Mouse (Mus musculus) ES-Bruce4 (cell line): ENCODE measurements around the gene Mrgprx2. TPM values are rescaled to one million over a fixed set of nuclear protein-coding genes. Genes with fewer than 3 reads are reported as not detected.
"Not testable (repeated sequence)": the region's sequence is repeated elsewhere in the genome, so short reads cannot be mapped to it uniquely, and the experiment has no call there.

Experiments
- H3K27ac ChIP-seq: 2 replicates; pipeline ENCODE4 v1.5.1; 2012; ENCODE audit warnings: low read length, inconsistent platforms; ENCODE audit not compliant: insufficient read depth
- H3K27me3 ChIP-seq: 2 replicates; pipeline ENCODE4 v1.6.1; 2012; ENCODE audit warnings: mild to moderate bottlenecking, low read length, inconsistent platforms; ENCODE audit not compliant: control insufficient read depth, poor library complexity, insufficient read depth, severe bottlenecking
- H3K36me3 ChIP-seq: 2 replicates; pipeline ENCODE4 v1.6.1; 2012; ENCODE audit warnings: inconsistent platforms, mild to moderate bottlenecking, low read length, moderate library complexity; ENCODE audit not compliant: control insufficient read depth, poor library complexity, insufficient read depth, severe bottlenecking
- H3K4me1 ChIP-seq: one replicate; pipeline ENCODE4 v1.8.1; 2011; ENCODE audit warnings: low read length; ENCODE audit not compliant: control insufficient read depth, insufficient read depth
- H3K4me3 ChIP-seq: 2 replicates; pipeline ENCODE4 v1.5.1; 2011; ENCODE audit warnings: low read depth, mild to moderate bottlenecking, low read length
- H3K9ac ChIP-seq: 2 replicates; pipeline ENCODE4 v1.6.1; 2012; ENCODE audit warnings: low read depth, mild to moderate bottlenecking, inconsistent platforms; ENCODE audit not compliant: poor library complexity, severe bottlenecking
- H3K9me3 ChIP-seq: replicated peaks from 2 replicates; pipeline ENCODE4 v1.6.1; 2012; ENCODE audit warnings: mild to moderate bottlenecking, low read length, inconsistent platforms; ENCODE audit not compliant: control insufficient read depth, poor library complexity, insufficient read depth, severe bottlenecking
- CTCF ChIP-seq: IDR thresholded peaks from one replicate; pipeline ENCODE4 v1.8.1; 2011; ENCODE audit warnings: low read depth, low read length
- EP300 ChIP-seq: IDR thresholded peaks from 2 replicates; pipeline ENCODE4 v1.6.1; 2011; ENCODE audit warnings: low read depth, low read length; ENCODE audit not compliant: insufficient read depth
- POLR2A ChIP-seq: IDR thresholded peaks from one replicate; pipeline ENCODE4 v1.8.1; 2011; ENCODE audit warnings: low read length; ENCODE audit not compliant: insufficient read depth
- polyA plus RNA-seq: library from polyadenylated mRNA; stranded (reverse); fragments of >200 nt; gene quantifications from 2 replicates; pipeline ENCODE4 v1.2.4, GENCODE M21; 2011; ENCODE audit warnings: low read depth; ENCODE audit not compliant: missing spikeins, insufficient read depth, insufficient read length

Mrgprx2 gene
- polyA plus RNA-seq = not detected in 2 replicates

- Histone ChIP-seq H3K9ac (no peak within 1 kb of the TSS), H3K36me3 (no peaks in the 10 kb centered on the region), H3K4me1 (no peaks in the 10 kb centered on the region), H3K9me3 (no peaks in the 10 kb centered on the region), H3K27me3 (no peaks in the 10 kb centered on the region), H3K4me3 (no peak within 1 kb of the TSS), H3K27ac (no peak within 1 kb of the TSS)
- TF ChIP-seq CTCF (no peak), EP300 (no peak), POLR2A (no peak)
Observed at GRCm38 (mm10) chr7:48499221-48499620, at the start of gene Mrgprx2. Gene Mrgprx2 (minus strand): TSS chr7:48499321.

DNA sequence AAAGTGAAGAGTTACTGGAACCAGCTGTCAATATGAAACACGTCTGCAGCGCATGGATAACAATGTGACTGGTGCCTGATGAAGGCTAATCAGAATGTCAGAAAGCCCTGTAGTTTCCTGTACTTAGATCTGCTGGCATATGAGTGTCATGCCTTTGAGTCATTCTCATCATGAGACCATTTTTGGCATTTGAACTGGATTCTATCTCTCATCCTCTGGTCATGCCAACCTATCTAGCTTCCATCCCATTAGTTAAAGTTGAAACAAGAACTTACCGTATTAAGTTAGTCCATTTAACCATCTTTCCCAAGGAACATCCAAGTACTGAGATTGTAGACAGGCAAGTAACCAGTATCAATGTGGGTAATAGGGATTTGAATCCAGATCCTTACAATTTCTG is 42.9 kb downstream of the Mrgprx2 start, which contains the start of gene Mrgprb1:
Gene Mrgprb1, minus strand, starts transcription at position 101 of the 400 bp plus-strand sequence.
- Histone ChIP-seq H3K9me3 (no peaks in the 10 kb centered on the region), H3K4me1 (no peaks in the 10 kb centered on the region), H3K9ac (no peak within 1 kb of the TSS), H3K4me3 (no peak within 1 kb of the TSS), H3K27ac (no peak within 1 kb of the TSS), H3K36me3 (no peaks in the 10 kb centered on the region), H3K27me3 (no peaks in the 10 kb centered on the region)
- no peak for TF ChIP-seq POLR2A
- no peak for TF ChIP-seq EP300
- no peak for TF ChIP-seq CTCF

DNA sequence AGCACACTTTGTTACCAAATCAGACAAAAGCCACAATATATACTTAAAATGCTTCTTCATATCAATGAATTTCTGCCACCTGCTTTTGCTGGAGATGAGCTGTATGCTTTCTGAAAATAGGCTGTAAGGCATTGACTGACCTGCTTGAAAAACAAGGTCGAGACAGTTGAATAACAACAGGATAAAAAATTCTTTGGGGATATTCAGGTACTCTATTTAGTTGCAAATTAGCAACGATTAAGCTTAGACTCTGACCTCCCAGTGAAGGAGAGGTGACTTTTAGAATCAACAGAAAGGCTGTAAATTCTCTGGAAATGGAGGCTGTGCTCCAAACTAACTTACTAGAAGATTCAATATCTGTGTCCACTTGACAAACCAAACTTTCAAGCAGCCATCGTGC is 62.5 kb downstream of the Mrgprx2 start:
- H3K27ac ChIP-seq = peak overlapping the region; percentile 75; the same call in 1 of the 2 replicates
- H3K9ac ChIP-seq = no peak overlapping the region
- no peak for TF ChIP-seq CTCF
- TF ChIP-seq EP300 = no peak
- no peak for TF ChIP-seq POLR2A
- H3K4me3 ChIP-seq = no peak overlapping the region
- peaks cover 15% of the 10 kb centered on the region for H3K9me3 ChIP-seq
- H3K27me3 ChIP-seq = no peaks in the 10 kb centered on the region
- H3K4me1 ChIP-seq = no peaks in the 10 kb centered on the region
- H3K36me3 ChIP-seq = no peaks in the 10 kb centered on the region

- not testable (repeated sequence) for H3K36me3 ChIP-seq, H3K9ac ChIP-seq, H3K27me3 ChIP-seq, H3K4me3 ChIP-seq, H3K4me1 ChIP-seq, H3K27ac ChIP-seq
- H3K9me3 ChIP-seq = peaks cover 15% of the 10 kb centered on the region
Observed at GRCm38 (mm10) chr7:48435936-48436335, 63.2 kb downstream of the Mrgprx2 start.

Other genes with a start within 250 kb of the Mrgprx2 start
- not detected in 2 replicates for gene Mrgprb8, start 110.8 kb downstream of the Mrgprx2 start, polyA plus RNA-seq
- gene Mrgprb1, start 43.0 kb downstream of the Mrgprx2 start, polyA plus RNA-seq = not detected in 2 replicates
- not detected in 2 replicates for gene Mrgprb2, start 58.8 kb upstream of the Mrgprx2 start, polyA plus RNA-seq
- not detected in 2 replicates for gene Mrgprb3, start 144.5 kb upstream of the Mrgprx2 start, polyA plus RNA-seq